Mouse (Mus musculus): ENCODE results near the gene Ptpn14.

The Ptpn14 gene

GRCm38 (mm10) chr1:189869651-189870270 lies 141.7 kb downstream of the Ptpn14 start:
- DNase-seq, result no peak

DNA sequence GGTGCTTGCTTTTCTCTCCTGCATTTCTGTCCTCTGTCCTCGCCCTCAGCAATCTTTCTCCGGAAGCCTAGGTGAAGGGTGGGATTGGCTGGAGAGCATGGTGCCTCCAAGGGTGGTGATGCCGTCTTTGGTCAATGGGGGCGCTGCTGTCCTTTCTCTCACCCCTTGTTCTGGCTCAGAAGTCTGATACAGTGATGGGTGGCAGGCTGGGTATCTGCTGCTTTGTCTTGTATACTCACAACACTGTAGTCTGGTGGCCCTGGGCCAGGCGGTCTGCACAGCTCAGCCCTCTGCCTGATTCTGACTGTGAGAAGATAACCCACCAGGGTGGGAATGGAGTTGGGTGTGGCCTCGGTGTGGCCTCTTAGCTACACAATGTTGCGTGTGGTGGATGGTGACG lies 142.5 kb downstream of the Ptpn14 start:
- no peak for DNase-seq

DNA sequence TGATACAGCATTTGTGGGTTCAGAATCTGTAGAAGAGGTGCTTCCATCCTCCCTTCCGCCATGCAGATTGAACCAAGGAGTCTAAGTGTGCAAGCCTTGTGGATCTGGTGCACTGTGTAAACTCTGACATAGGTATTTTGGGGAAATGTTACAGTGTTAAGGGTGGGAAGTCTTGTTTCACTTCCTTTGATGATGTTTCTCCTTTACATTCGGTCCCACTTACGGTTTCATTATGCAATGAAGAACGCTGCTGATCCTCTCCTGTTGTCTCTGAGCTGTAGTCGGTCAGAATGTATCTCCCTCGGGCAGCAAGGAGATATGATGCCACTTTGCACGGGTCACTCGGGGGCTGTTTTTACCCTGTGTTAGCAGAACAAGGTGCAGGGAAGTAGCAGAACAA lies 143.6 kb downstream of the Ptpn14 start:
- no peak for DNase-seq

GRCm38 (mm10) chr1:189872050-189872449 lies 144.0 kb downstream of the Ptpn14 start:
- DNase-seq, result no peak

DNA sequence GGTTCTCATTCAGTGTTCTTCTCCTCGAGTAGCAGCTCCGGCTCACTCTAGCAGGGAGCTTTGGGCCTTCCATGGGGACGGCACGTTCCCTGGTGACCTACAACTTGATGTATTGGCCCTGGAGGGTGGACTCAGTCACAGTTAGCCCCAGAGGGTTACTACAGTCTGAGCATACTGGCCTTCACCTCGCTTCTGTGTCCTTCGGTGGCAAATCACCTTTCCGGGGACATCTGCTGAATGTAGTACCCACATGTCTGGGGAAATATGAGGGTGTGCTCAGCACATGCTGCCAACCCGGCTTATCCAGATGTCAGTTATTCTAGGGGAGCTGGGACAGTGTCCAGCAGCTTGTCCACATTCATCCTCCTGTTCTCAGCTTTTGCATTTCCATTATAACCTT lies 145.5 kb downstream of the Ptpn14 start:
- no peak for DNase-seq

DNA sequence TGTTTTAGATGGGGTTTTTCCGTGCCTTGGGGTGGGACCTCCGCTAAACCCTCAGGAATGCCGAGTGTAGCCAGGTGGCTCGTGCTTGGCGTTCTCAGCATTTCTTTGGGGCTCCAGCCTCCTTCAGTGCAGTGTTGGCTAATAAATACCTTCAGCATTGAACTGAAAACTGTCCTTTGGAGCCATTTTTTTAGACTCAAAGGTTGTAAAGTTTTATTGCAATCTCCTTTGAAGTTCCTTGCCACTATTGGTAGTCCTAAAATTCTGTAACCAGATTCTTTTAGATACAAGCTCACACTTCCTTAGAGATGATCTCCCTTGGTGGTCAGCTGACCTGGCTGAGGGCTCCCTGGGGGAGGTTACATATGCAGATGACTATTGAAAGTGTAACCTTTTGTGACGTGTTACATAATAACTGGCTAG lies 147.4 kb downstream of the Ptpn14 start:
- no peak for DNase-seq

GRCm38 (mm10) chr1:189876162-189876561 lies 148.1 kb downstream of the Ptpn14 start:
- DNase-seq, result no peak

- DNase-seq, result no peak
Observed at GRCm38 (mm10) chr1:189879212-189879611, 151.1 kb downstream of the Ptpn14 start.

DNA sequence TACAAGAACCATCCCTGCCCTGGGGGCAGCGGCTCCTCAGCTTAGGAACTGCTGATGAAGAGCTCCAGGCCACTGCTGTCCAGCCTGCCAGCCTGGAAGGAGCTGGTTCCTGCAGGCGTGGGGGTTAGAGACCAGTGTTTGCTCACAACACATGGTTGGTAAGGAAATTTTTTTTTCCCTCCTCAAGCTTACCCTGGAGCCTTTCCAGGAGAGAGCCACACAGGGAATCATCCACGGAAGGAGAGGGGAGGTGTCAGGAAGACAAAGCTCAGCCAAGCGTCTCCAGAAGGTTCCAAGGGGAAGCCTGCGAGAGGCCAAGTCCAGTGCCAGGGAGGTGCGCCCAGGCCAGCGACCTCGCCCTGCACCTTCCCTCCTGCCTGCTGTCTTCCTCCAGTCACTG lies 151.9 kb downstream of the Ptpn14 start:
- DNase-seq, result no peak

DNA sequence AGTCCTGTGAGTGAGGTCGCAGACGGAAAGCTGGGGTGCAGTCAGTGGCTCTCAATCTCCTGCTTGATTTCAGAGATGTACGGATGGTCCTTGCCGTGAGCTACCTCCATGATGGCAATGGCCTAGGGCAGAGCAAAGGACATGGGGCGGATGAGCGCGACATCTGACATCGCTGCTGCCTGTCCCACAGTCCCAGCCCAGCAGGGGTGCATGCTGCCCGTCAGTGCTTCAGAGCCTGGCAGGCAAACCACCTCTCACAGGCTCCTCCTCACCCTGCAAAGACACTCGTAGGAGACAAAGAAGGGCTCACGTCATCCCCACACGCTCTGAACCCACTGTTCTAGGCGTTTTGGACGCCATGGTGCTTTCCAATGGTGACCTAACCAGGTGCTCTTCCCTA lies 152.7 kb downstream of the Ptpn14 start:
- DNase-seq, result no peak

- DNase-seq, result peak; percentile 37
Observed at GRCm38 (mm10) chr1:189882886-189883285, 154.8 kb downstream of the Ptpn14 start.

GRCm38 (mm10) chr1:189883531-189884170 lies 155.6 kb downstream of the Ptpn14 start:
- DNase-seq, result peak; percentile 60

DNA sequence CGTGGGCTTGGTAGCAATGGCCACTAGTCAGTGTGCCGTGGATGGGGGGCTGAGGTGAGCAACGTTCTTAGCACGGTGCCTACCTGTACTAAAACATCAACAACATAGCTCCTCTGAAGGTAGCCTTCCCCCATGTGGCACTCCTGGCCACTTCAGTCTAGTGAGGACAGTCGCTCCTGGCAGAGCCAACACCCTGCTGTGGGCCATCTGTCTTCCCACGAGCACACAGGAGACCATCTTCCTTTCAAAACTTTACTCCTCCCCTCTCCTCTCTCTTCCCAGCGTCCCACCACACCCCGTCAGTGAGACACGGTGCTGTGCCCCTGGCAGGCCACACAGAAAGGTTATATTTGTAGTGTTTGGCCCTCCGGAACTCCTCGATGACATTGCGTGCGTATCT lies 156.9 kb downstream of the Ptpn14 start:
- DNase-seq, result no peak

DNA sequence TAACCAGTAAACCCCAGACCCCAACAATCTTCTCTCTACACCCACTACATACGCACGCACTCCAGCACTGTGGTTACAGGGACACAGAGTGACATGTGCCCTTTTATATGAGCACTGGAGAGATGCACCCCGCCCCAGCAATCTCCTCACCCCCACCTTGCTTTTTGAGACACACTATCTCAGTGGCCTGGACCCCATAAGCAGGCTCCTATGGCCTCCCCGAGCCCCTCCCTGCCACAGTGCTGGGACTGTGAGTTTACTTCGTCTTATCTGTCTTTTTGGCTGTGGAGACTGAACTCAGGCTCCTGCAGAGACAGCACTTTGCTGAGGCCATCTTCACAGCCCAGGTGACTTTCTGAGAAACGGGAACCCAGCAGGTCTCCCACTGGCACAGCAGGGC lies 157.9 kb downstream of the Ptpn14 start:
- DNase-seq, result no peak

DNA sequence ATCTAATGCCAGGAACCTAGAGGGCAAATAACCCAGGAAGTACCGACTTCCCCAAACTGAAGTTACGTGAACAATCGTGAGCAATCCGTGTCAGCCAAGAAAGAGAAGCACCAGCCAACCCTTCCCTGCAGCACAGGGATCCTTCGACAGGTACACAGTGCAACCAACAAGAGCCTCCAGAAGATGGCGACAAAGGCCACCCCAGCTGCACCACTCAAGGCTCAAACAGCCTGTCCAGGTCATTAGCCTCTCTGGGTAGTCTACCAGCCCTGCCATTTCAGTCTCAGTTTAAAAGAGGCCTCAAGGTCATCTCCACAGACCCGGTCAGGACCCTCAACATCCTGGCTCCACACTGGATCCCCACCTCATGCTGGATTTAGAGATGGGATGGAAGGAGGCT lies 159.4 kb downstream of the Ptpn14 start:
- DNase-seq, result no peak

DNA sequence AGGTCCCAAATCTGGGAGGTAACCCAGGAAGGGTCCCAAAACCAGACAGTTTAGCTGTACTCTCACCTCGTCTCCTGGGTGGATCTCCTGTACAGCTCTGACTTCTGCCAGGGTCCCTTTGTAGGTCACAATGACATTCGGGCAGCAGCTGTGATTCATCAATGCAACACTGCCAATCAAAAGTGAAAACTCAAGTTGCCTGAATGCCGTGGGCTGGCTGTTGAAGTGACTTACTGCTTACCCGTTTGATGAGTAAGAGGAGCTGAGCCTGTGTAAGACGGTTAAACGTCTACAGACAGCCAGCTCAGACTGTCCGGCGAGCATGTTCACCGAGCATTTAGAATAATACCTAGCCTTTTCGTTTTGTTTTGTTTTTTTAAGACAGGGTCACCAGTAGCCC lies 160.7 kb downstream of the Ptpn14 start:
- no peak for DNase-seq

GRCm38 (mm10) chr1:189894191-189894590 lies 166.1 kb downstream of the Ptpn14 start:
- DNase-seq, result no peak

DNA sequence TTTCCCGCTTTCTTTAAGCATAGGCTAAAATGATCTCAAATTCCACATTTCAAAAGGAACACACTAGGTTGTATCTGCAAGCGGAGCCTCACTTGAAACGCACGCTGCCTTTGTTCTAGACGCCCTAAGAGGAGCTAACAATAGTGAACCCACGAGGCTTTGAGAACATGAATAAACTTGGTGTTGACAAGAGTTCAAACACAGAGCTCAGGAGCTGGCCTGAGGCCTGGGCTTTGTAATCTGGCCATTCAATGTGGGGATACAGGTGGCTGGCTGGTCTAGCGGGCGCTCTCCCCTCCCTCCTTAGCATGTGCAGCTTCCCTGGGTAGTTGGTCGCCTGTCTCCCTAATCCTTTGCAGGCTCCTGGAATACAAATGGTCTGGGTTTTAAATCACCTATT lies 169.8 kb downstream of the Ptpn14 start:
- no peak for DNase-seq

GRCm38 (mm10) chr1:189898708-189899107 lies 170.6 kb downstream of the Ptpn14 start:
- DNase-seq, result no peak

GRCm38 (mm10) chr1:189899526-189899925 lies 171.5 kb downstream of the Ptpn14 start:
- no peak for DNase-seq

- no peak for DNase-seq
Observed at GRCm38 (mm10) chr1:189902413-189902812, 174.3 kb downstream of the Ptpn14 start.

- no peak for DNase-seq
Observed at GRCm38 (mm10) chr1:189903169-189903568, 175.1 kb downstream of the Ptpn14 start.

- DNase-seq, result no peak
Observed at GRCm38 (mm10) chr1:189910685-189911345, 182.7 kb downstream of the Ptpn14 start.

DNA sequence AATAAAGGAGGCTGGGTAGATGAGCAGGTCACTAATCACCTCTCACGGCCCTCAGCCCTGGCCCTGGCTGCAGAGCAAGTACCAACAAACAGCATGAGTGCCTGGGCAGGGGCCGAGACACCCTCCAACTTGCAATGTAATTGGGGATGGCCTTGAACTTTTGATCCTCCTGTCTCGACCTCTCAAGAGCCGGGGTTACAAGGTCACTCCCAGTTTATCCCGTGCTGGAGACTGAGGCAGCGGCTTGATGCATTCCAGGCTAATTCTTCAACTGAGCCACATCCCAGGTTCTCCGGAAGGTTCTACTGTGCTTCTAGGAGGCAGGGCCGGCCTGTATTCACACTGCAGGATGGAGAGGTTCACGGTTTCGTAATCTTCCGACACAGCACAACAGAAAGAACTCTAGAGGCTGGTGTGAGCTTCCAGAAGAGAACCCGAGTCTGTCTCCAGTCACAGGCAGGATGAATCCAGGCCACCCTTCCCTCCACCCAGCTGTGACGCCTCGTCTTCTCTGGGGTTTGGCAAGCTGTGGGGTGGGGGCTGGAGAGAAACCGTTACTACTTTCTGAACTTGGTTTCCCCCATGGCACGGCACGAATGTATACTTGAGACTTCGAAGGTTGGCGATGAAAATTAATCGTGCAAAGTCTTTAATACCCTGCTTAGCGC lies 185.2 kb downstream of the Ptpn14 start:
- no peak for DNase-seq

Data from layer of hippocampus, adult 9-11 months (tissue).